Mouse (Mus musculus): ENCODE results near the gene Lsm2.

Gene Lsm2

GRCm38 (mm10) chr17:34981690-34982180 lies at the start of gene Lsm2:
TSS of gene Lsm2 (plus strand) at chr17:34981862.
- peak; percentile 97 for DNase-seq (ENCODE audit: low spot score)

- DNase-seq (ENCODE audit: low spot score) = no peak
Observed at GRCm38 (mm10) chr17:34932287-34932686, 49.4 kb upstream of the Lsm2 start.

GRCm38 (mm10) chr17:34934031-34934430 lies 47.6 kb upstream of the Lsm2 start:
- DNase-seq (ENCODE audit: low spot score) = peak; percentile 20

- no peak for DNase-seq (ENCODE audit: low spot score)
Observed at GRCm38 (mm10) chr17:34934830-34935229, 46.8 kb upstream of the Lsm2 start.

GRCm38 (mm10) chr17:34937960-34938505 lies 43.6 kb upstream of the Lsm2 start:
- no peak for DNase-seq (ENCODE audit: low spot score)

GRCm38 (mm10) chr17:34941344-34942041 lies 40.2 kb upstream of the Lsm2 start:
- DNase-seq (ENCODE audit: low spot score) = peak; percentile 56

GRCm38 (mm10) chr17:34943128-34943815 lies 38.4 kb upstream of the Lsm2 start:
- DNase-seq (ENCODE audit: low spot score) = no peak

GRCm38 (mm10) chr17:34944362-34944761 lies 37.3 kb upstream of the Lsm2 start:
- DNase-seq (ENCODE audit: low spot score) = no peak

GRCm38 (mm10) chr17:34946486-34947140 lies 35.0 kb upstream of the Lsm2 start:
- DNase-seq (ENCODE audit: low spot score) = no peak

GRCm38 (mm10) chr17:34947606-34948005 lies 34.1 kb upstream of the Lsm2 start:
- DNase-seq (ENCODE audit: low spot score) = peak; percentile 64

- peak; percentile 26 for DNase-seq (ENCODE audit: low spot score)
Observed at GRCm38 (mm10) chr17:34948721-34949552, 32.7 kb upstream of the Lsm2 start.

GRCm38 (mm10) chr17:34949553-34949969 lies 32.1 kb upstream of the Lsm2 start:
- DNase-seq (ENCODE audit: low spot score) = peak; percentile 72

- DNase-seq (ENCODE audit: low spot score) = peak; percentile 44
Observed at GRCm38 (mm10) chr17:34950514-34951455, 30.9 kb upstream of the Lsm2 start.

GRCm38 (mm10) chr17:34951636-34952377 lies 29.9 kb upstream of the Lsm2 start:
- no peak for DNase-seq (ENCODE audit: low spot score)

- peak; percentile 80 for DNase-seq (ENCODE audit: low spot score)
Observed at GRCm38 (mm10) chr17:34952378-34953040, 29.2 kb upstream of the Lsm2 start.

GRCm38 (mm10) chr17:34953258-34953657 lies 28.4 kb upstream of the Lsm2 start:
- DNase-seq (ENCODE audit: low spot score) = no peak

GRCm38 (mm10) chr17:34953904-34954303 lies 27.8 kb upstream of the Lsm2 start:
- no peak for DNase-seq (ENCODE audit: low spot score)

GRCm38 (mm10) chr17:34954831-34955230 lies 26.8 kb upstream of the Lsm2 start:
- no peak for DNase-seq (ENCODE audit: low spot score)

GRCm38 (mm10) chr17:34955884-34956283 lies 25.8 kb upstream of the Lsm2 start:
- no peak for DNase-seq (ENCODE audit: low spot score)

All from embryo, embryonic 10 days (tissue).